Mouse (Mus musculus): ENCODE measurements around the gene Fkbp6. TPM values are rescaled to one million over a fixed set of nuclear protein-coding genes. Genes with fewer than 3 reads are reported as not detected.

The Fkbp6 gene
- polyA plus RNA-seq, 1 experiment from 2014 or later, result 0.26 TPM

GRCm38 (mm10) chr5:135269451-135269850, 80.4 kb downstream of the Fkbp6 start:
- peaks cover 5% of the 10 kb centered on the region for H3K27me3 ChIP-seq (replicated peaks)
- WGBS (ENCODE audit: insufficient replicate concordance), result 65% methylated on average over 8 of the region's 8 CpGs
- H3K9me3 ChIP-seq (replicated peaks), result no peaks in the 10 kb centered on the region

GRCm38 (mm10) chr5:135264548-135264947, 85.3 kb downstream of the Fkbp6 start:
- Histone ChIP-seq H3K4me3 (no peak overlapping the region), H3K9me3 (replicated peaks) (no peaks in the 10 kb centered on the region), H3K4me1 (0 out of 2 replicates have a peak, but pooled peaks cover 8% of the 10 kb centered on the region), H3K27me3 (replicated peaks) (no peaks in the 10 kb centered on the region), H3K36me3 (no peaks in the 10 kb centered on the region), H3K9ac (0 out of 2 replicates have a peak overlapping the region, but pooled peaks have one; percentile 17), H3K27ac (no peak overlapping the region), H3K4me2 (peak overlapping the region; percentile 46)
- WGBS (ENCODE audit: insufficient replicate concordance), result 18% methylated on average over 9 of the region's 9 CpGs
- no peak for ATAC-seq

More at GRCm38 (mm10) chr5:135269451-135269850, 80.4 kb downstream of the Fkbp6 start:
- no peak overlapping the region for H3K27ac ChIP-seq
- ATAC-seq, result no peak
- H3K9ac ChIP-seq, result no peak overlapping the region
- H3K4me2 ChIP-seq, result no peak overlapping the region
- H3K4me1 ChIP-seq, result 0 out of 2 replicates have a peak, but pooled peaks cover 2% of the 10 kb centered on the region
- no peaks in the 10 kb centered on the region for H3K36me3 ChIP-seq
- H3K4me3 ChIP-seq, result no peak overlapping the region

GRCm38 (mm10) chr5:135263866-135264503, 85.9 kb downstream of the Fkbp6 start:
- no peak overlapping the region for H3K27ac ChIP-seq
- 0 out of 2 replicates have a peak, but pooled peaks have one; percentile 27 for ATAC-seq
- no peaks in the 10 kb centered on the region for H3K27me3 ChIP-seq (replicated peaks)
- H3K4me1 ChIP-seq, result 0 out of 2 replicates have a peak, but pooled peaks cover 8% of the 10 kb centered on the region
- WGBS (ENCODE audit: insufficient replicate concordance), result 11% methylated on average over 17 of the region's 17 CpGs
- no peaks in the 10 kb centered on the region for H3K9me3 ChIP-seq (replicated peaks)
- no peaks in the 10 kb centered on the region for H3K36me3 ChIP-seq
- H3K4me2 ChIP-seq, result peak overlapping the region; percentile 46
- H3K9ac ChIP-seq, result 0 out of 2 replicates have a peak overlapping the region, but pooled peaks have one; percentile 17
- H3K4me3 ChIP-seq, result no peak overlapping the region

GRCm38 (mm10) chr5:135258280-135259150, 91.3 kb downstream of the Fkbp6 start:
- H3K27me3 ChIP-seq (replicated peaks), result peaks cover 15% of the 10 kb centered on the region
- H3K9ac ChIP-seq, result peak overlapping the region; percentile 17; the same call in 1 of the 2 replicates
- H3K36me3 ChIP-seq, result no peaks in the 10 kb centered on the region
- no peak for ATAC-seq
- H3K4me1 ChIP-seq, result no peaks in the 10 kb centered on the region
- 55% methylated on average over 30 of the region's 30 CpGs for WGBS (ENCODE audit: insufficient replicate concordance)
- 0 out of 2 replicates have a peak, but pooled peaks cover 4% of the 10 kb centered on the region for H3K9me3 ChIP-seq (replicated peaks)
- H3K4me3 ChIP-seq, result no peak overlapping the region
- no peak overlapping the region for H3K27ac ChIP-seq
- peak overlapping the region; percentile 25; the same call in 1 of the 2 replicates for H3K4me2 ChIP-seq

- no peaks in the 10 kb centered on the region for H3K4me1 ChIP-seq
- no peaks in the 10 kb centered on the region for H3K36me3 ChIP-seq
- ATAC-seq, result no peak
- H3K9ac ChIP-seq, result no peak overlapping the region
- WGBS (ENCODE audit: insufficient replicate concordance), result 64% methylated on average over 12 of the region's 12 CpGs
- peaks cover 23% of the 10 kb centered on the region for H3K27me3 ChIP-seq (replicated peaks)
- no peak overlapping the region for H3K4me2 ChIP-seq
- H3K9me3 ChIP-seq (replicated peaks), result 0 out of 2 replicates have a peak, but pooled peaks cover 4% of the 10 kb centered on the region
- H3K27ac ChIP-seq, result no peak overlapping the region
- no peak overlapping the region for H3K4me3 ChIP-seq
These were observed 92.3 kb downstream of the Fkbp6 start for GRCm38 (mm10) chr5:135257559-135257958.

GRCm38 (mm10) chr5:135256166-135256565, 93.7 kb downstream of the Fkbp6 start:
- Histone ChIP-seq H3K27ac (no peak overlapping the region), H3K36me3 (no peaks in the 10 kb centered on the region), H3K4me3 (no peak overlapping the region), H3K9ac (no peak overlapping the region), H3K4me1 (peaks cover 3% of the 10 kb centered on the region), H3K9me3 (replicated peaks) (0 out of 2 replicates have a peak, but pooled peaks cover 4% of the 10 kb centered on the region), H3K27me3 (replicated peaks) (peaks cover 30% of the 10 kb centered on the region), H3K4me2 (no peak overlapping the region)
- WGBS (ENCODE audit: insufficient replicate concordance), result 71% methylated on average over 3 of the region's 3 CpGs
- no peak for ATAC-seq

GRCm38 (mm10) chr5:135253741-135254401, 96.0 kb downstream of the Fkbp6 start:
- ATAC-seq, result no peak
- Histone ChIP-seq H3K36me3 (no peaks in the 10 kb centered on the region), H3K4me2 (no peak overlapping the region), H3K27me3 (replicated peaks) (peaks cover 53% of the 10 kb centered on the region), H3K9ac (no peak overlapping the region), H3K4me1 (peaks cover 17% of the 10 kb centered on the region), H3K4me3 (no peak overlapping the region), H3K27ac (no peak overlapping the region), H3K9me3 (replicated peaks) (0 out of 2 replicates have a peak, but pooled peaks cover 4% of the 10 kb centered on the region)
- WGBS (ENCODE audit: insufficient replicate concordance), result 25% methylated on average over 12 of the region's 12 CpGs

- Histone ChIP-seq H3K36me3 (peaks cover 12% of the 10 kb centered on the region), H3K4me1 (peaks cover 17% of the 10 kb centered on the region), H3K4me3 (peak within 1 kb of the TSS; percentile 61), H3K27ac (no peak within 1 kb of the TSS), H3K9me3 (replicated peaks) (0 out of 2 replicates have a peak, but pooled peaks cover 4% of the 10 kb centered on the region), H3K4me2 (peak within 1 kb of the TSS; percentile 97), H3K27me3 (replicated peaks) (peaks cover 60% of the 10 kb centered on the region), H3K9ac (peak within 1 kb of the TSS; percentile 68)
- ATAC-seq, result peak; percentile 83
- under 1% methylated on average over 49 of the region's 51 CpGs for WGBS (ENCODE audit: insufficient replicate concordance)
These were observed 98.8 kb downstream of the Fkbp6 start, which contains the start of gene Fzd9 for GRCm38 (mm10) chr5:135251079-135251454. TSS of gene Fzd9 (minus strand) at chr5:135251230.

GRCm38 (mm10) chr5:135250186-135251078, 99.4 kb downstream of the Fkbp6 start:
- H3K27ac ChIP-seq, result no peak overlapping the region
- peak; percentile 57 for ATAC-seq
- H3K36me3 ChIP-seq, result peaks cover 19% of the 10 kb centered on the region
- H3K4me1 ChIP-seq, result peaks cover 17% of the 10 kb centered on the region
- 0 out of 2 replicates have a peak, but pooled peaks cover under 1% of the 10 kb centered on the region for H3K9me3 ChIP-seq (replicated peaks)
- 2% methylated on average over 87 of the region's 92 CpGs for WGBS (ENCODE audit: insufficient replicate concordance)
- peak overlapping the region; percentile 97 for H3K4me2 ChIP-seq
- peak overlapping the region; percentile 61 for H3K4me3 ChIP-seq
- peaks cover 58% of the 10 kb centered on the region for H3K27me3 ChIP-seq (replicated peaks)
- peak overlapping the region; percentile 68 for H3K9ac ChIP-seq

GRCm38 (mm10) chr5:135248956-135249676, 100.7 kb downstream of the Fkbp6 start:
- H3K27ac ChIP-seq, result no peak overlapping the region
- no peak overlapping the region for H3K9ac ChIP-seq
- WGBS (ENCODE audit: insufficient replicate concordance), result 79% methylated on average over 16 of the region's 16 CpGs
- peaks cover 17% of the 10 kb centered on the region for H3K4me1 ChIP-seq
- H3K4me3 ChIP-seq, result no peak overlapping the region
- ATAC-seq, result no peak
- H3K9me3 ChIP-seq (replicated peaks), result no peaks in the 10 kb centered on the region
- peaks cover 32% of the 10 kb centered on the region for H3K36me3 ChIP-seq
- no peak overlapping the region for H3K4me2 ChIP-seq
- H3K27me3 ChIP-seq (replicated peaks), result peaks cover 53% of the 10 kb centered on the region
